Mouse (Mus musculus) midbrain, embryonic 15.5 days (tissue): ENCODE measurements around the gene Pim1. TPM values are rescaled to one million over a fixed set of nuclear protein-coding genes. Genes with fewer than 3 reads are reported as not detected.
"Not testable (repeated sequence)": the region's sequence is repeated elsewhere in the genome, so short reads cannot be mapped to it uniquely, and the experiment has no call there.

Experiments used
- ATAC-seq: fragments of 200-750 bp; cut with Nextera tagmentation; replicated peaks from 2 replicates; pipeline ENCODE4 v1.8.0; 2017; ENCODE audit warnings: moderate TSS enrichment
- H3K27ac ChIP-seq: fragments of 300-500 bp; sonication (generic); 2 replicates; pipeline ENCODE4 v1.5.1; 2015; ENCODE audit warnings: mild to moderate bottlenecking, inconsistent platforms
- H3K27me3 ChIP-seq: fragments of 300-500 bp; sonication (generic); replicated peaks from 2 replicates; pipeline ENCODE4 v1.6.1; 2015; ENCODE audit warnings: inconsistent platforms
- H3K36me3 ChIP-seq: fragments of 300-500 bp; sonication (generic); replicated peaks from 2 replicates; pipeline ENCODE4 v1.6.1; 2015; ENCODE audit warnings: inconsistent platforms
- H3K4me1 ChIP-seq: fragments of 300-500 bp; sonication (generic); 2 replicates; pipeline ENCODE4 v1.6.1; 2015; ENCODE audit warnings: inconsistent platforms
- H3K4me2 ChIP-seq: fragments of 300-500 bp; sonication (generic); 2 replicates; pipeline ENCODE4 v1.6.1; 2015; ENCODE audit warnings: inconsistent platforms, mild to moderate bottlenecking, moderate library complexity
- H3K4me3 ChIP-seq: fragments of 300-500 bp; sonication (generic); 2 replicates; pipeline ENCODE4 v1.5.1; 2015; ENCODE audit warnings: mild to moderate bottlenecking, inconsistent platforms
- H3K9ac ChIP-seq: fragments of 300-500 bp; sonication (generic); 2 replicates; pipeline ENCODE4 v1.6.1; 2015; ENCODE audit warnings: mild to moderate bottlenecking, inconsistent platforms
- H3K9me3 ChIP-seq: fragments of 300-500 bp; sonication (generic); 2 replicates; pipeline ENCODE4 v1.6.1; 2016; ENCODE audit warnings: inconsistent platforms
- WGBS: fragments of 180-500 bp; shearing (Covaris S2); methylation state at CpG from one replicate; pipeline ENCODE4 v1.1.7; 2015; ENCODE audit warnings: mixed read lengths; 5-methylcytosine and 5-hydroxymethylcytosine counted together
- polyA plus RNA-seq: library from polyadenylated mRNA; unstranded; fragments of >200 nt; fragmentation: Nextera tagmentation; extraction: Ambion mirVana; gene quantifications from 2 replicates; pipeline ENCODE4 v1.2.1, GENCODE M21; 2015

The Pim1 gene
- polyA plus RNA-seq, 1 experiment from 2014 or later = 10.3 TPM

- H3K4me3 ChIP-seq = peak overlapping the region; percentile 95
- ATAC-seq = peak; percentile 3
- H3K4me2 ChIP-seq = peak overlapping the region; percentile 89
- peak overlapping the region; percentile 94 for H3K27ac ChIP-seq
- H3K27me3 ChIP-seq = no peaks in the 10 kb centered on the region
- WGBS = 5% methylated on average over 30 of the region's 30 CpGs
- H3K9ac ChIP-seq = peak overlapping the region; percentile 70
- H3K4me1 ChIP-seq = peaks cover 27% of the 10 kb centered on the region
- peaks cover 2% of the 10 kb centered on the region; the same call in 1 of the 2 replicates for H3K36me3 ChIP-seq
- H3K9me3 ChIP-seq = no peaks in the 10 kb centered on the region
Observed at GRCm38 (mm10) chr17:29488978-29489970, 1.3 kb upstream of the Pim1 start.

- Histone ChIP-seq H3K4me3 (peak overlapping the region; percentile 95), H3K9me3 (no peaks in the 10 kb centered on the region), H3K36me3 (peaks cover 7% of the 10 kb centered on the region; the same call in 1 of the 2 replicates), H3K27ac (peak overlapping the region; percentile 94), H3K27me3 (no peaks in the 10 kb centered on the region), H3K4me2 (peak overlapping the region; percentile 89), H3K4me1 (peaks cover 27% of the 10 kb centered on the region), H3K9ac (peak overlapping the region; percentile 84)
- WGBS = under 1% methylated on average over 54 of the region's 68 CpGs
- ATAC-seq = peak; percentile 90
Observed at GRCm38 (mm10) chr17:29489971-29490712, 411 bp upstream of the Pim1 start.

GRCm38 (mm10) chr17:29491591-29492268 is 1.2 kb downstream of the Pim1 start:
- Histone ChIP-seq H3K4me2 (peak overlapping the region; percentile 89), H3K27ac (peak overlapping the region; percentile 94), H3K4me3 (peak overlapping the region; percentile 95), H3K4me1 (peaks cover 27% of the 10 kb centered on the region), H3K9me3 (no peaks in the 10 kb centered on the region), H3K27me3 (no peaks in the 10 kb centered on the region), H3K36me3 (peaks cover 7% of the 10 kb centered on the region; the same call in 1 of the 2 replicates), H3K9ac (peak overlapping the region; percentile 84)
- WGBS = under 1% methylated on average over 48 of the region's 48 CpGs
- ATAC-seq = peak; percentile 3; the same call in 1 of the 2 replicates

- Histone ChIP-seq H3K9ac (peak overlapping the region; percentile 84), H3K4me3 (peak overlapping the region; percentile 95), H3K4me1 (peaks cover 27% of the 10 kb centered on the region), H3K27ac (peak overlapping the region; percentile 94), H3K4me2 (peak overlapping the region; percentile 89), H3K36me3 (peaks cover 7% of the 10 kb centered on the region; the same call in 1 of the 2 replicates), H3K27me3 (no peaks in the 10 kb centered on the region), H3K9me3 (no peaks in the 10 kb centered on the region)
- ATAC-seq = no peak
- WGBS = 2% methylated on average over 22 of the region's 22 CpGs
Observed at GRCm38 (mm10) chr17:29492269-29493191, 2.0 kb downstream of the Pim1 start.

- Histone ChIP-seq H3K9me3 (no peaks in the 10 kb centered on the region), H3K27ac (no peak overlapping the region), H3K9ac (no peak overlapping the region), H3K4me1 (peaks cover 27% of the 10 kb centered on the region), H3K4me2 (peak overlapping the region; percentile 89; the same call in 1 of the 2 replicates), H3K4me3 (no peak overlapping the region), H3K36me3 (peaks cover 7% of the 10 kb centered on the region; the same call in 1 of the 2 replicates), H3K27me3 (no peaks in the 10 kb centered on the region)
- ATAC-seq = no peak
- 72% methylated on average over 11 of the region's 11 CpGs for WGBS
Observed at GRCm38 (mm10) chr17:29493461-29493980, 3.0 kb downstream of the Pim1 start.

- Histone ChIP-seq H3K4me1 (peaks cover 20% of the 10 kb centered on the region), H3K4me2 (no peak overlapping the region), H3K27me3 (no peaks in the 10 kb centered on the region), H3K9me3 (no peaks in the 10 kb centered on the region), H3K4me3 (no peak overlapping the region), H3K9ac (no peak overlapping the region), H3K27ac (no peak overlapping the region), H3K36me3 (peaks cover 7% of the 10 kb centered on the region; the same call in 1 of the 2 replicates)
- no peak for ATAC-seq
- 64% methylated on average over 10 of the region's 10 CpGs for WGBS
Observed at GRCm38 (mm10) chr17:29494062-29494731, 3.6 kb downstream of the Pim1 start.

GRCm38 (mm10) chr17:29494732-29495076 is 4.2 kb downstream of the Pim1 start:
- no peak overlapping the region for H3K9ac ChIP-seq

GRCm38 (mm10) chr17:29496211-29497070 is 5.9 kb downstream of the Pim1 start:
- Histone ChIP-seq H3K36me3 (peaks cover 7% of the 10 kb centered on the region; the same call in 1 of the 2 replicates), H3K9ac (no peak overlapping the region), H3K4me1 (peaks cover 19% of the 10 kb centered on the region), H3K4me3 (no peak overlapping the region), H3K4me2 (no peak overlapping the region), H3K27ac (no peak overlapping the region), H3K9me3 (no peaks in the 10 kb centered on the region), H3K27me3 (no peaks in the 10 kb centered on the region)
- ATAC-seq = no peak
- 76% methylated on average over 6 of the region's 6 CpGs for WGBS

More at GRCm38 (mm10) chr17:29494732-29495076, 4.2 kb downstream of the Pim1 start:
- Histone ChIP-seq H3K4me3 (no peak overlapping the region), H3K4me1 (peaks cover 19% of the 10 kb centered on the region), H3K36me3 (peaks cover 7% of the 10 kb centered on the region; the same call in 1 of the 2 replicates), H3K9me3 (no peaks in the 10 kb centered on the region), H3K4me2 (no peak overlapping the region), H3K27me3 (no peaks in the 10 kb centered on the region), H3K27ac (no peak overlapping the region)
- ATAC-seq = no peak
- WGBS = 54% methylated on average over 7 of the region's 8 CpGs

- Histone ChIP-seq H3K36me3 (peaks cover 7% of the 10 kb centered on the region; the same call in 1 of the 2 replicates), H3K4me1 (peaks cover 14% of the 10 kb centered on the region), H3K9ac (no peak overlapping the region), H3K27ac (no peak overlapping the region), H3K27me3 (no peaks in the 10 kb centered on the region), H3K9me3 (no peaks in the 10 kb centered on the region), H3K4me3 (no peak overlapping the region), H3K4me2 (no peak overlapping the region)
- no peak for ATAC-seq
- WGBS = 95% methylated on average over 3 of the region's 3 CpGs
Observed at GRCm38 (mm10) chr17:29497071-29497354, 6.5 kb downstream of the Pim1 start.

GRCm38 (mm10) chr17:29497481-29497880 is 6.9 kb downstream of the Pim1 start:
- H3K4me3 ChIP-seq, H3K27ac ChIP-seq, H3K9ac ChIP-seq, H3K4me2 ChIP-seq, H3K9me3 ChIP-seq, H3K27me3 ChIP-seq, ATAC-seq, H3K36me3 ChIP-seq: not testable (repeated sequence)
- WGBS = 78% methylated on average over 1 of the region's 1 CpGs
- H3K4me1 ChIP-seq = peaks cover 11% of the 10 kb centered on the region
